Mouse (Mus musculus) left cerebral cortex, postnatal 4 days (tissue): ENCODE results near the gene Bbx. TPM values are rescaled to one million over a fixed set of nuclear protein-coding genes. Genes with fewer than 3 reads are reported as not detected.

Source experiments
- DNase-seq: peaks from one replicate; pipeline ENCODE4 v3.0.0-alpha.2; 2022
- intact Hi-C: fragments of 180-260 bp; cut with DNase I; formaldehyde crosslinking; loops from one replicate; pipeline ENCODE4 v1.15.1; 2025
- total RNA-seq, 2 experiments: library from RNA; stranded (reverse); gene quantifications; 2 replicates each; pipeline ENCODE4 v1.2.3; 2021

The Bbx gene
- total RNA-seq, 2 experiments from 2014 or later = 9.1 to 10.3 TPM

DNA sequence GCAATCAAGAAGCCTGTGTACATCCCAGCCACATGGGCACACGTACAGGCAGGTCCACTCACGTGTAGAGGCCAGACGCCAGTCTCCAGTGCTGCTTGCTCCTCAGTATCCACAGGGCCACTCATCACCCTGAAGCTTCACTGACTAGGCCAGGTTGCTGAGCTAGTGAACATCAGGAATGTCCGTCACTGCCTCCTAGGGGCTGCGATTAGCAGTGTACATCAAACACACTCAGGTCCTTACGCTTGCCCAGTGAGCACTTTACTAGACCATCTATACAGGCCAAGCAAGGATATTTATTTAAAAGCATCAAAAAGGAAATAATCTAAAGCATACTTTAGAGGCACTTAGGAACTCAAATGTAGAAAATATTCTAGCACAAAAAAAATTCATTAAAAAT is 107.9 kb downstream of the Bbx start:
- intact Hi-C loops = no loop called here
- DNase-seq = no peak

DNA sequence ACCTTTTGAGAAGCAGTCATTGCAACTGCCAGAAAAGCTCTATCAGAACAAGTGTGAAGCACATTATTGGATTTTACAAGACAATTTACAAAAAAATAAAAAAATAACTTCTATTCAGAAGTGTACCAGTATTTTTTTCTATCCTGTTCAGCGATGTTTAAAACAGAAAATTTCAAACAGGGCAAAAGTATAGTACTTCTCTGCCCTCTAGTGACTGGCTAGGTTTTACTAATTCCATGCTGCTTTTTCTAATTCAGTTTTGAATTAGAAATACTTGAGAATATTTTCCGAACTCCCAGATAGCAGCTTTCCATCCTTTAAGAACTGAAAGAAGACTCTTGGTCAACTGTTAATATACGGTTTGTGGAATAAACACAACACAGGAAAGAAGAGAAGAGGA is 110.8 kb downstream of the Bbx start:
- intact Hi-C loops = no loop called here
- DNase-seq = no peak

DNA sequence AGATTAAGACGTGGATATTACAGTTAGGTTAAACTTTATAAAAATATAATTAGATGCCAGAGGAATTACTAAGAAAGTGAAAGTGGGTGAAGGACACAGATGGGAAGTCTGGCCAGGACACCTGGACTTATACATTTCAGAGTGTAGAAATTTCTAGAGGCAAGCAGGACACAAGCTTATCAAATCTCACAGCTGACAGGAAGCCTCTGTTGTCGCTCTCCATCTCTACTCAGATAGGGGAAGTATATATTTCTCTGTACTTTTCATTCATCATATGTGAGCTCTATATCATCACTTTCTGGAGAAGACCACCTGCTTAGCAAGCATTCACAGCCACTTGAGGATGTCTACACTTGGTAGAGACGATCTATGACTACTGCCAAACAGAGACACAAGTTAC is 113.9 kb downstream of the Bbx start:
- intact Hi-C loops = no loop called here
- DNase-seq = no peak

DNA sequence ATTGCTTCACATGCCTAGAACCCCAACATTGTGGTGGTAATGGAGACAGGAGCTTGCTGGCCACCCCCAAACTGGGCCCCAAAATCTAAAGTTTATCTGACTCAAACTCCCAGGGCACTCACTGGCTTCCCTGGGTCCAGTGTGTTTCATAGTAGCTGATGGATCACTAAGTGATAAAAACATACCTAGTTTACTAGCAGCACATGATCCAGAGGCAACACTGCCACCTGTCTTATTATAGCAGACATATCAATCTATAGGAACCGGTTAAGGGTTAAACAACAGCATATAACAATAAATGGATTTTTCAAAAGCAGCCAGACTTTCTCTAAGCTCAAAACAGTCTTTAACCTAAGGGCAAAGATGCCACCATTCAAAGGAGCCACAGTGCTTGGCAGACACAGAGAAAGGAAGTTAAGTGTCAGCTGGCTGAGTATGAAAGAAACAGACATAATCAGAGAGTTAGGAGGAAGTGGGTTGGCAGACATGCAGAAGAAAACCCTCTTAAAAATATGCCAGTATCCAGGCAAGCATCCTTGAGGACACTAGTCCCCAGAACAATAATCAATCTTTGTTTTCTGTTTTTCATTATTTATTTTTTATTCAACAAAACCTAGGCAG is 116.7 kb downstream of the Bbx start:
- intact Hi-C loops = no loop called here
- DNase-seq = no peak

DNA sequence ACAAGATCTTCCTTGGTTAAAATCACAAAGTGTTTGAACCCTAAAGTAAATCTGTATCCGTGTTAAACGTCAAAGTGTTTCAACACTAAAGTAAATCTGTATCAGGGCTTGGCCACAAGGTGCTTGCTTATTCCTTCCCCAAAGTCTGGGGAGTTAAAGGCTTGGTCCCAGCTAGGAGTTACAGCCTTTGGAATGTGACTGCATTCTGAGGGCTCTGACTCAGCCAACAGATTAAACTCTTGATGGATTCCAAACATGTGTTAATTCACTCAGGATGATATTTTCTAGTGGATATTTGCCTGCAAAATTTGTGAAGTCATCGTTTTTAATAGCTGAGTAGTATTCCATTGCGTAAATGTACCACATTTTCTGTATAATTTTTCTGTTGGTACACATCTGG is 120.6 kb downstream of the Bbx start:
- DNase-seq = no peak
- intact Hi-C loops = no loop called here

DNA sequence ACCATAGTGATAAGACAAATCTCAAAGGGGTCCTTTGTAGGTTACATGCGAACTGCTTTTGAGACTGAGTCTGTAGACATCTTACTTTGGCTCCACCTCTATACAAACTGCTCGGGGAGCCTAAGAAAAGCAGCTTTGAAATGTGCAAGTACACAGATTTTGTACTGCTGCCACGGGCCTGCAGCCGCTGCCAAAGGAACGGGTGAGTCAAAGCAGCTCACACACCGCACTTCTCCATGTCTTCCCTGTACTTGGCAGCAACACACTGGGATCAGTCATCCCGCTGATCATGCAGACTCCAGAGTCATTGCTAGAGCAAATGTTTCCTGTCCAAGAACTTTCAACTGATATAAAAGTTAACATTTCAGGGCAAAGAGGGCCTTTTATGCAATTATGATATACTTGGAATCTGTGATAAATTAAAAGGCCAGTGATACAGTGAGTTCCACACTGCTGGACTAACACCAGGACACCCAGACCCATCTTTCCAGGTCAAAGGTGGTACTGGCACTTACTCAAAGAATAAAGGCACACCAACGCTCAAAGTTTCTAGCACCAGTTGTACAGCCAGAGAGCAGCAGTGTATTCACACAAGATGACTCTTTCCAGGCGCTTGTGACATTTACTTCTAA is 122.7 kb downstream of the Bbx start:
- intact Hi-C loops = loop anchor here (5.0 kb wide), 1 partner anchor 52 kb away; no protein-coding TSS in a partner anchor
- peak; percentile 80 for DNase-seq

DNA sequence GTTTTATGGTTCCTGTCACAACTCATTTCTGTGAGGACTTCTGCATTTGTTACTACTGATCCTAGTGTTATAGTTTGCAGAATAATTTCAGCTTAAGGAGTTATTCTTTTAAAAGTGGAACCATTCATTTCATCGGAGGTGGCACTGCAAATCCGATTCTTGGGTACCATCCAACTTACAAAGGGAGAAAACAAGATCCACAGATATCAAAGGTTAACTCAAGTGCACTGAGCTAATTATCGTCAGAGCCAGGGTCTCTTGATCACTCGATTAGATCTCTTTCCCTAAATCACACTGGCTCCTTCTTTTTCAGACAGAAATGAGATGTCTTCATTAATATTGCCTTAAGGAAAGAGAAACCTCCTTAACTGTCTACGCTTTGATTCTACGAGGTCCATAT is 123.9 kb downstream of the Bbx start:
- intact Hi-C loops = loop anchor here (5.0 kb wide), 1 partner anchor 51 kb away; no protein-coding TSS in a partner anchor
- DNase-seq = no peak

DNA sequence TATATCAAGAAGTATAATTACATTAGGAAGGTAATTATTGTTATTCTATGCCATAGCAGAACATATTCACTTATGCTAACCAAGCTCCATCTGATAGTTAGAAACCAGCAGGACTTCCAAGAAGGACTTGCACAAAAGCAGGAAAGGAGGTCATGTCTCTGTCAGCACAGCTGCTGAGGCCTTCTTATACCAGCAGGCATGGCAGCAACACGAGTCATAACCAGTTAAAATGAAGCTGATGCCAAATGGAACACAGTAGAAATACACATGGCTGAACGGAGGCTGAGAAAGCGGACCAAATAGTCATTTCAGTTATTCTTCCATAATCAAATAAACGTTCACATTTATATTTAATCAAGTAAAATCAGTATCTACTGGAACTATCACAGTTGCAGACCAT is 125.0 kb downstream of the Bbx start:
- intact Hi-C loops = loop anchor here (5.0 kb wide), 1 partner anchor 50 kb away; no protein-coding TSS in a partner anchor

DNA sequence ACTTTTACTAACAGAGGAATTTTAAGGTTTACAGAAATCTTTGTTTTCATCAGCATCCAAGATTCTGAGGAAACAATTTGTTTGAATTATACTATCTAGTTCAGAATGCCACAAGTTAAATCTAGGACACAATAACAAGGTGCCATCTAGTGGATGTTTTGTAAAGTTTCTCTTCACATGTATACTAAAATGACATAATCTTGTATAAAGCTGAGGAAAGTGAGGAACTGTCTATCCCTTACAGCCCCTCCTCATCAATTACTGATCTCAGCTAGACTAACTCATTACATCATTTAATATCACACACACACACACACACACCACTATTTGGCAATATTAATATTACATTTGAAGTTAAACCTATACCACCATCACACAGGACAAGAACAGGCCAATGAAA is 125.5 kb downstream of the Bbx start:
- intact Hi-C loops = loop anchor here (5.0 kb wide), 1 partner anchor 49 kb away; no protein-coding TSS in a partner anchor
- no peak for DNase-seq

More for the DNA sequence above, 125.0 kb downstream of the Bbx start:
- no peak for DNase-seq

DNA sequence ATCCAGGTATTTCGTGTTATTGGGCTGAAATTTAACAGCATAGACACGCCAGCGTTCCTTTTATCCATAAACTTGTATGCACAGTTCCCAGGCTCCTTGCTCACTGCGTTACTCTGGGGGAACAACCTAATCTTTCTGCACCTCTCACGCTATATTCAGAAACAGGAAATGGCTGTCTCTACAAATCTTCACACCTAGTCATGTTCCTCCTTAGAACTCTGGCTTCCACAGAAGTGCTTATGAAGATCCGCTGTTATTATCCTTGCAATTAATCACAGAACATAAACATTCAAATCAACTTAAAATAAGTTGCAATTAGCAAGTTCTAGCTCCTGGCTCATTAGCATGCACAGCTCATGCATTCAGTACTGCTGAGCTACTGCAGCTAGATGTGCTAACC is 127.0 kb downstream of the Bbx start:
- no peak for DNase-seq
- intact Hi-C loops = loop anchor here (5.0 kb wide), 1 partner anchor 48 kb away; no protein-coding TSS in a partner anchor

DNA sequence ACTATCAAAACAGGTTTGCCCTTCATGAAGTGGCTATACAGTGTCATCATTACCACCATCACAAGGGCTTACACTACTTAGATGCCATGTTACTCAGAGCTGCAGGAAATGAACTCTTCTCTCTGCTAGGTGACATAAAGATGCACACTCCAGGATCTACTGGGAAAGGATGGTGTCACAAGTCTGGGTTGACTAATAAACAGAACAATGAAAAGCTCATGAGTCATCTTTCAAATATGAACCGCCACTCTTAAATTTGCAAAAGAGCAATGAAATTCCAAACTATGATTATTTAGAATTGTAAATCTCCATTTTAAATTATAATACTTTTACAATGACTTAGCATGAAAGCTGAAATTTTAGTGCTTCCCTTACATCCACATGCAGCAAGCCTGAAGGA is 129.6 kb downstream of the Bbx start:
- intact Hi-C loops = no loop called here

DNA sequence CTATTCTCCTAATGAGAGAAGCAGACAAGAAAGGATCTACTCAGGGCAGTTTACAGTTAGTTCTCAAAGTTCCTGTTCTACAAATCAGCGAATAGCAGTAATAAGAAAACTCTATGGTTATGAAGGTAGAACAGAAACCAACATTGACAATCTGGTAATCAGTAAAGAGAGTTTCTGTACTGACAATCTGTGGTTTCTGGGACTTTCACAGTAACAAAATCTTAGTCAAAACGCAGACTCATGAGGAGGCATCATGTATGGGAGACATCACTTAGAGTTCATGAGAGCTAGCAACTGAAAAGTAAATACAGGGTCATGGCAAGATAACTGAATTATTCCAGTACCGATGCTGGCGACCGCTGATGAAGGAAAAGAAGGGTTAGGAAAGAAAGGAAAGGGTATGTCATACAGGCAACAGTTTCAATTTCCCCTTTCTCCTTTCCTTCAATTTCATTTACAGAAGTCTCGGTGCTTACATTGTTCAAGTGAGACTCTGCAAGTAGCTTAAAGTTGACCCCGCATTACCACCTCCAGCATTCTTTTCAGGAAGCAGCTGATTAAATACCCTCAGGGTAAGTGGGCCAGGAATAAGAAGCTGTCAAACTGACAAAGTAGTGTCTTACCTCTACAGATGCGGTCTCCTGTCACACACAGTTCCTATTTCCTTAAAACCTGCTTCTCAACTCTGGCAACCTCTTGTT is 133.3 kb downstream of the Bbx start:
- intact Hi-C loops = no loop called here
- DNase-seq = no peak

More for the DNA sequence above, 129.6 kb downstream of the Bbx start:
- no peak for DNase-seq

DNA sequence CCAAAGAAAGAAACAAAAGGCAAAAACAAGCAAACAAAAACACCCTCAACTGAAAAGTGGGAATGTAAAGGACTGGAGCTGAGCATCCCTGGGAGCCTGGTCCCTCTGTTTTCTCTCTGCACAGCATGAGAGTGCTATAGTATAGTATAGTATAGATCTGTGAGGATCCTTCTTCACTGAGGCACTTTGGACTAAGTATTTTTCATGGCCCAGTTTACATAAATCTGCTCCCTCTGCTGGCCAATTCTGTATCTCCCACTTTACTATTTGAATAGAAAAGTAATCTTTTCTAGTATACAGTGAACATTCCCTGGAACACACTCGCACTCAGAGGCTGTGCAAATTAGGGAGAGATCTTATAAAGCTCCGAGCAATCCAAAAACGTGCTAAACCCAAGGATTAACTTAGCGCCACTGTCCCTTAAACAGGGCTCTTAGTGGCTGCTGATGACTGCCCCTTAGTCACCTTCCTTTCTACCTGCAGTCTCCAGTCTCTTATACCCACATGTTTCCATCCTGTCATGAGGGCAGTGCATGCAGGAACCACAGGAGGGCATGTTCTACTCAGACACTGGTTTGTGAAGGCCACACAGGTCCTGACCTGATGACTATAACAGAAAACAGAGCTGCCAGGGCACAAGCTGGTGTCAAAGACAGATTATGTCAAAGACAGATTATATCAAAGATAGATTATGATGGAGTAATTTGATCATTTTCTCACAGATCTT is 138.5 kb downstream of the Bbx start:
- intact Hi-C loops = loop anchor here (5.0 kb wide), 1 partner anchor 36 kb away; no protein-coding TSS in a partner anchor
- DNase-seq = no peak

DNA sequence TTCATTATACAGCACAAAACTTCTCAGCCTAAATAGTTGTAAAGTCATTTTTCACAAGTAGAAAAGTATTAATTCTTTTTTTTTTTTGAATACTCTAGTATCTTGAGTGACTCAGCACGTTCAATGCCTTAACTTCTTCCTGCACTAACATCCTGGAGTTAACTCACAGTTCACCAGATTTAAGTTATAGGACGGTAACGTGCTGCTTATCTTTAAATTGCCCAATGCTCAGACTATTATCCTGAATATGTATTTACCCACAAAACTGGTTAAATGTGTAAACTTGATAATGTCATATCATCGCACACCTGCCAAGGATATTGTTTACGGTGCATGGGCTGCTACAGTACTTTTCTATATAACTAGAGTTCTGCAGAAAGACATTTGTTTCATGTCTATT is 139.4 kb downstream of the Bbx start:
- DNase-seq = no peak
- intact Hi-C loops = loop anchor here (5.0 kb wide), 1 partner anchor 36 kb away; no protein-coding TSS in a partner anchor

DNA sequence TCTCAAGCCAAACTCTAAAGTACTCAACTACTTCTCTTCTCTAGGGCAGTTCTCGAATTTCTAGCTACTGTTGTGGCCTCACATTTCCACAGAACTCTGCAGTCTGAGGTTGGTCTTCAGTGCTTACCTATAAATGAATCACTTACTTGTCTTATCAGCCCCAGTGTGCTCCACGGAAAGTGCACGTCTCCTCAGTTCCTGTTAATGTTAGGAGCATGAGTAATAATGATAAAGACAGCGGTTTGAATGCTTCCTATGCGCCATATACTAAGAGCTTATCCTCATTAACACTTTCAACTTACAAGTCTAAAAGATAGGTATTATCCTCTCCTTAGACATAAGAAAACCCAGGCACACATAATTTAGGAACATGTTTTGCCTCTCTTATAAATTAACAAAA is 142.4 kb downstream of the Bbx start:
- intact Hi-C loops = loop anchor here (5.0 kb wide), 1 partner anchor 32 kb away; no protein-coding TSS in a partner anchor
- no peak for DNase-seq

DNA sequence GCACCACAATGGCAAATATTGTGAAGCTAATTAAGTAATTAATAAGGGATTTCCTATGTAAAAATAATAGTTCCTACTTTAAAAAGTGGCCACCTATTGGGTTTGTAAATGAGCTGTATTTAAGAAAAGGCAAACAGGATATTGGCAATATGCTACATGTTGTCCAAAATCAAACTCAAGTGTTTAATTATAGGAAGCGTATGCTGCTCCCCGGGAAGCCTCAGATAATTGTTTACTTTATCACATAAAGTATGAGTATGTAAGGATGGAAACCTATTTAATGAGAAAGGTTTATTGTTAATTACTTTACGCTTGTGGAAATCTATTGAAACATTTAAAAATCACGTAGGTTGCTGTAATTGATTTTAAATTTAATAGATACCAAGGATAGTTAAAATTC is 159.4 kb downstream of the Bbx start:
- intact Hi-C loops = no loop called here
- no peak for DNase-seq

DNA sequence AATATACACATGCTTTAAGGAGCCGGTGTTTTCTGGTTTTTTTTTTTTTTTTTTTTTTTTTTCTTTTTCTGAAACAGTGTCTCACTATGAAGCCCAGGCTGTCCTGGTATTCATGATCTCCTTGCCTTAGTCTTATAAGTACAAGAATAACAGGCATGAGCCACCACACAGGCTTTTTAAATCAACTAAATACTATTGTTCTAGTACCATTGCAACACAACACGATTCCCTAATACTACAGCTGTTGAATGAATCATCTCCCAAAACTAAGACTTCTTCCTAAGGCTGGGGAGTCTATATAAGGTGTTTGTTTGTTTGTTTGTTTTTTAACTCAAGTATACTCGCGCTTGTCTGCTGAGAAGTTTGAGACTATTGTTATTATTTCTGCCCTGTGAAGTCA is 169.5 kb downstream of the Bbx start:
- intact Hi-C loops = no loop called here

DNA sequence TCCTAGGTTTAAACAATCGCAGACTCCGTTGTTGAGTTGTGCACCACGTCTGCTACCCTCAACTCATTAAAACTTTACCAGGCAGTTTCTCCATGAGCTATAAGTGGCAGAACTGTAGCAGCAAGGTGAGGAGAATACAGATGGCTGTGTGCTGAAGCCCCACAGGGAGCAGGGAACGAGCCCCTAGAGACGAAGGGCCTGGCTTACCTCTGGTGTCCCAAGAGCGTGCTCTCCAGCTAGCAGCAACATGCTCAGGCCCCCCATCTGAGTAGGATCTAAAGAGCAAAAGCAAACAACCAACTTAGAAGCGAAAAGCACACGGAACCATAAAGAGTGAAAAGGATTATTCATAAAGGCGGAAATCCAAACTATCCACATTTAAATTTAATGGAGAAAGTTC is 170.0 kb downstream of the Bbx start:
- intact Hi-C loops = no loop called here
- no peak for DNase-seq

More for the DNA sequence above, 169.5 kb downstream of the Bbx start:
- no peak for DNase-seq

DNA sequence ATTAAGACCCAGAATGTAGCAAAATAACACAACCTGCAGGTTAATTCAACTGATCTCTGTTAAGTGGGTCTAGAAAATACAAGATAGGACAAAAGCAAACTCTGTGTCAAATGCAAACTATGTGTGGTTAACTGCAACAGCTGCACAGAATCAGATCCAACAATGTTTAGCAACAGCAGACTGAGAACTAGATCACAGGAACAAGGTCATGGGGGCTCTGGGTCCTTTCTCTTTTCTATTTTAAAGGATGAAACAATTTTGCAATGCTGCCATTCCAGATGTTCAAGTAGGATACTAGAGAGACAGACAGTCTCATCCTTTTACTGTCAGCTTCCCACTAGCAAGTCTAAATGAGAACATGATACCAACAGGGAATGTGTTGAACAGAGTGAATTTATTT is 170.4 kb downstream of the Bbx start:
- intact Hi-C loops = no loop called here
- DNase-seq = no peak

DNA sequence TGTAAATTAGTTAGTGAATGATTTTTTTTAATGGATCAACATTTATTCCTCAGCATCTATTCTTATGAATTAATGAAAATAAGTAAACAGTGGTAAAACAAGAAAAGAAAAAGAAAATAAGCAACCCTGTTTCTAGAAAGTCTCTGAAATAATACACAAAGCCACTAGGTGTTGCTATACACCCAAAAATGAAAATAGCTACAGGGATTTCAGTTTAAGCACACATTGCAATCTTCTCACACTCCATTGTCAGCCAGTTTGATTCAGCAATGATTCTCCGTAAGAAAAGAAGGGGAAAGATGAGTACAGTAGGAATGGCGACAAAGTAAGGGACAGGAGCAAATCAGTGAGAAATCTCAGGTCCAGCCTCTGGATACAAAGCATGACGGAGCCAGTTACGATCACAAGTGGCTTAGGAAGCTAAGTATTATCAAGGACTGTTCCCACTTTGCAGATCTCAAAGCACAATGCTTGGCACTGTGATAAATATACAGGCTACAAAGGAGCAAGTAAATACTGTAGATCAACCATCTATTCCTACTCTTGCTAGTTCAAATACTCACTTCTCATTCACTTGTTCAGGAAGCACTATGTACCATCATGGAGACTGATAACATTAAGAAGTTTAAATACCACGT is 177.5 kb downstream of the Bbx start:
- DNase-seq = no peak
- intact Hi-C loops = loop anchor here (5.0 kb wide), 3 partner anchors 38 to 483 kb away; no protein-coding TSS in a partner anchor
